Comparison of ENCODE assay signal across 12 mouse cellular contexts in the genomic region with DNA sequence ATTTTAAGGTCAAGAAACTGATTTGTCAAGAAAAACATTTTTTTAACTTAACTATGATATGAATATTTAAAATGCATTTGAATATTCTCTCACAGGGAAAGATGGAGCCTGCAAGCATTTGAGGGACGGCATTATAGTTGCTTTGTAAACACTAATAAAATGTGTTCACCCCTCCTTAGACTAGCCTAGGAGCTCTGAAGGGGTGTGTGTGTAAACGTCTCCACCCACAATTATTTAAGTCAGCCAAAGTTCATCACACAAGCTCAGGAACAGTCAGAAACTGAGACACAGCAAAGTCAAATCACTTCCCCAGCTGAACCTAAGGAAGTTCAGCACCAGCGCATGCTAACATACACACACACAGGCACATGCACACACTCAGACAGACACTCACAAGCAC. TPM values are rescaled to one million over a fixed set of nuclear protein-coding genes. Genes with fewer than 3 reads are reported as not detected.
DNase-seq lines count a peak whose midpoint lies in the region; ATAC-seq and TF ChIP-seq lines count a peak whose summit lies in the region.
"Had no signal": no experiment of that assay in that cellular context is flagged by ENCODE, and none has a peak within 500 bp of the region (broad histone marks: within the 10 kb centered on the region; RNA-seq: fewer than 3 reads in every experiment).

No protein-coding gene starts in this region.

- no peaks in the 10 kb centered on the region for H3K9me3 ChIP-seq in kidney, embryonic 15.5 days (replicated peaks)
- no peaks in the 10 kb centered on the region for H3K9me3 ChIP-seq in limb, embryonic 13.5 days
- H3K9me3 ChIP-seq: forebrain, embryonic 15.5 days had no signal

- no peak for TF ChIP-seq EP300 in heart, adult 2 months (IDR thresholded peaks at IDR 0.05; ENCODE audit: insufficient read depth, low read depth, low read length)

- no peak for ATAC-seq in kidney, embryonic 15.5 days (replicated peaks; ENCODE audit: low FRiP score)
- ATAC-seq in limb, embryonic 13.5 days (ENCODE audit: low FRiP score, low read depth) = peak; percentile 48; the same call in 1 of the 2 replicates
- no peak for ATAC-seq in megakaryocyte, adult 5-6 weeks (ENCODE audit: poor library complexity, severe bottlenecking)
- ATAC-seq: forebrain, embryonic 15.5 days; midbrain, embryonic 16.5 days had no signal

- H3K27me3 ChIP-seq in heart, adult 2 months (ENCODE audit: control insufficient read depth, insufficient read depth, low read length) = no peaks in the 10 kb centered on the region
- H3K27me3 ChIP-seq in kidney, embryonic 15.5 days = no peaks in the 10 kb centered on the region
- H3K27me3 ChIP-seq in limb, embryonic 13.5 days = no peaks in the 10 kb centered on the region
- H3K27me3 ChIP-seq: forebrain, embryonic 15.5 days had no signal

- H3K36me3 ChIP-seq in heart, adult 2 months (ENCODE audit: control insufficient read depth, insufficient read depth, low read length) = no peaks in the 10 kb centered on the region
- no peaks in the 10 kb centered on the region for H3K36me3 ChIP-seq in kidney, embryonic 15.5 days
- H3K36me3 ChIP-seq in limb, embryonic 13.5 days = no peaks in the 10 kb centered on the region
- H3K36me3 ChIP-seq: forebrain, embryonic 15.5 days had no signal

- intact Hi-C loops in heart, adult 2 months (cut with DNase I) = no loop called here
- intact Hi-C loops in heart, postnatal 25 days (cut with DNase I) = no loop called here

- no peak for TF ChIP-seq CTCF in heart, adult 2 months (IDR thresholded peaks at IDR 0.05)

- WGBS in heart, adult 2 months = 29% methylated on average over 3 of the region's 3 CpGs
- 47% methylated on average over 3 of the region's 3 CpGs for WGBS in kidney, embryonic 15.5 days
- 28% methylated on average over 3 of the region's 3 CpGs for WGBS in limb, embryonic 13.5 days

- peak overlapping the region; percentile 38 for H3K4me3 ChIP-seq in heart, adult 2 months
- H3K4me3 ChIP-seq in kidney, embryonic 15.5 days (replicated peaks) = 0 out of 2 replicates have a peak overlapping the region, but pooled peaks have one; percentile 28
- H3K4me3 ChIP-seq in limb, embryonic 13.5 days = no peak overlapping the region
- H3K4me3 ChIP-seq: forebrain, embryonic 15.5 days had no signal

- H3K4me2 ChIP-seq in kidney, embryonic 15.5 days = peak overlapping the region; percentile 53; the same call in 1 of the 2 replicates
- peak overlapping the region; percentile 54 for H3K4me2 ChIP-seq in limb, embryonic 13.5 days (replicated peaks)

- H3K4me1 ChIP-seq in heart, adult 2 months (ENCODE audit: control insufficient read depth, insufficient read depth, low read length) = peaks cover 6% of the 10 kb centered on the region; the same call in 1 of the 2 replicates
- peaks cover 15% of the 10 kb centered on the region; the same call in 1 of the 2 replicates for H3K4me1 ChIP-seq in kidney, embryonic 15.5 days
- peaks cover 23% of the 10 kb centered on the region for H3K4me1 ChIP-seq in limb, embryonic 13.5 days

- H3K27ac ChIP-seq in heart, adult 2 months = peak overlapping the region; percentile 77
- H3K27ac ChIP-seq in kidney, embryonic 15.5 days = no peak overlapping the region
- H3K27ac ChIP-seq in limb, embryonic 13.5 days = no peak overlapping the region

- no peak overlapping the region for H3K9ac ChIP-seq in heart, adult 2 months (ENCODE audit: low read depth, low read length)
- no peak overlapping the region for H3K9ac ChIP-seq in kidney, embryonic 15.5 days
- H3K9ac ChIP-seq in limb, embryonic 13.5 days = no peak overlapping the region

- no peak for DNase-seq in heart, adult 2 months
- no peak for DNase-seq in heart, postnatal 25 days (ENCODE audit: low spot score)
- DNase-seq in kidney, adult 18-20 months = no peak
- peak; percentile 37 for DNase-seq in NIH3T3 (ENCODE audit: low read depth)
- no peak for DNase-seq in T-cell, adult 2 months (ENCODE audit: low spot score)
- DNase-seq: adrenal gland, adult 8-10 months; kidney, postnatal 25 days had no signal

- no peak for TF ChIP-seq POLR2A in heart, adult 2 months (IDR thresholded peaks at IDR 0.05; ENCODE audit: insufficient read depth, low read depth, low read length)

- no peaks in the 10 kb centered on the region for H3K79me2 ChIP-seq in heart, adult 2 months (replicated peaks; ENCODE audit: control insufficient read depth, insufficient read depth, low read length)

RNA-seq across cellular contexts. Expression of gene Rnft1, which starts 10.9 kb away (rescaled TPM):
- 10 to 100 TPM; 26.2 to 35.0 TPM for total RNA-seq in heart, adult 2 months (2021)
- polyA plus RNA-seq in heart, adult 2 months (2012; rRNA removed) = 6.8 and 14.3 TPM in 2 replicates
- 10 to 100 TPM; 27.3 to 32.6 TPM for total RNA-seq in heart, postnatal 25 days (2021)
- polyA plus RNA-seq in kidney, embryonic 15.5 days (2015; fragmentation: Nextera tagmentation; extraction: Ambion mirVana) = 42.3 and 45.9 TPM in 2 replicates
- 42.6 and 44.9 TPM in 2 replicates for polyA plus RNA-seq in limb, embryonic 13.5 days (2015; fragmentation: Nextera tagmentation; extraction: Ambion mirVana)
- total RNA-seq in megakaryocyte, adult 5-6 weeks (2015) = 14.8 and 15.8 TPM in 2 replicates
- total RNA-seq in megakaryocyte, adult 5-6 weeks (2017) = 13.2 TPM in 2 replicates
